ENCODE assay signal across 22 mouse cellular contexts in the genomic region with DNA sequence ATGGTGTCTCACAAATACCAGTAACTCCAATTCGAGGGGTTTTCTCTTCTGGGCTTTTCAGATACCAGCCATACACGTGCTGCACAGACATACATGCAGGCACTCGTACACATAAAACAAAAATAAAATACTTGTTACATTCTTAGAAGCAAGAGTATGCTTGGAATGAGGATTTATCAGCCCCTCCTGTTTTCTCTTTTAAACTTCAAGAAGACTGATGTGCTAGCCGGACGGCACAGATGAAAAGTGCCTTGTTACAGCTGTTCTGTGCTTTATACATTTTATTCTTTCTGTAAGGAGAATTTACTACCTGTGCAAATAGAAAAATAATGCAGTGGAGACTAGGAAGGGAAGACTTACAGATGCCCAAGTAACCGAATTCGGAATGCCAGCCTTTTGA. TPM values are rescaled to one million over a fixed set of nuclear protein-coding genes. Genes with fewer than 3 reads are reported as not detected.
DNase-seq lines count a peak whose midpoint lies in the region; ATAC-seq and TF ChIP-seq lines count a peak whose summit lies in the region.
"Had no signal": no experiment of that assay in that cellular context is flagged by ENCODE, and none has a peak within 500 bp of the region (broad histone marks: within the 10 kb centered on the region; RNA-seq: fewer than 3 reads in every experiment).

No protein-coding gene starts in this region.

- no peak for ATAC-seq in embryonic facial prominence, embryonic 14.5 days (ENCODE audit: low read depth)
- ATAC-seq in heart, embryonic 15.5 days (replicated peaks; ENCODE audit: insufficient number of reproducible peaks, insufficient read depth, low FRiP score, low read depth): no peak
- no peak for ATAC-seq in limb, embryonic 12.5 days (ENCODE audit: insufficient number of reproducible peaks, insufficient read depth, low FRiP score, low TSS enrichment, low read depth)
- ATAC-seq in intestine, postnatal 0 days: no peak
- ATAC-seq: inflammation-experienced regulatory T-cells, adult 6 months had no signal

- H3K4me2 ChIP-seq in embryonic facial prominence, embryonic 14.5 days (ENCODE audit: low read depth, low read length): no peak overlapping the region
- H3K4me2 ChIP-seq in heart, embryonic 15.5 days: 0 out of 2 replicates have a peak overlapping the region, but pooled peaks have one; percentile 25
- H3K4me2 ChIP-seq in limb, embryonic 12.5 days: no peak overlapping the region
- H3K4me2 ChIP-seq in intestine, postnatal 0 days (replicated peaks; ENCODE audit: low read depth): no peak overlapping the region
- H3K4me2 ChIP-seq: hindbrain, embryonic 14.5 days; liver, embryonic 15.5 days; midbrain, embryonic 13.5 days had no signal

- WGBS in embryonic facial prominence, embryonic 14.5 days: 52% methylated on average over 7 of the region's 7 CpGs
- WGBS in embryonic facial prominence, embryonic 10.5 days: 82% methylated on average over 7 of the region's 7 CpGs
- WGBS in heart, embryonic 15.5 days: 32% methylated on average over 7 of the region's 7 CpGs
- WGBS in limb, embryonic 12.5 days: 53% methylated on average over 7 of the region's 7 CpGs
- 76% methylated on average over 7 of the region's 7 CpGs for WGBS in limb, embryonic 10.5 days
- WGBS in intestine, postnatal 0 days: 51% methylated on average over 7 of the region's 7 CpGs

- no peak overlapping the region for H3K9ac ChIP-seq in embryonic facial prominence, embryonic 14.5 days (ENCODE audit: low read depth, low read length)
- H3K9ac ChIP-seq in heart, embryonic 15.5 days: no peak overlapping the region
- no peak overlapping the region for H3K9ac ChIP-seq in limb, embryonic 12.5 days (replicated peaks)
- H3K9ac ChIP-seq in intestine, postnatal 0 days (ENCODE audit: low read depth, low read length): no peak overlapping the region
- H3K9ac ChIP-seq: forebrain, postnatal 0 days; hindbrain, embryonic 14.5 days; liver, embryonic 15.5 days; midbrain, embryonic 13.5 days had no signal

- peaks cover 11% of the 10 kb centered on the region; the same call in 1 of the 2 replicates for H3K4me1 ChIP-seq in embryonic facial prominence, embryonic 14.5 days (ENCODE audit: control insufficient read depth, insufficient read depth, low read length)
- H3K4me1 ChIP-seq in embryonic facial prominence, embryonic 10.5 days: peaks cover 11% of the 10 kb centered on the region
- H3K4me1 ChIP-seq in heart, embryonic 15.5 days (replicated peaks): peaks cover 38% of the 10 kb centered on the region
- peaks cover 8% of the 10 kb centered on the region; the same call in 1 of the 2 replicates for H3K4me1 ChIP-seq in limb, embryonic 12.5 days (replicated peaks)
- peaks cover 9% of the 10 kb centered on the region for H3K4me1 ChIP-seq in limb, embryonic 10.5 days
- H3K4me1 ChIP-seq in intestine, postnatal 0 days (replicated peaks; ENCODE audit: control insufficient read depth, insufficient read depth, low read length): peaks cover 11% of the 10 kb centered on the region; the same call in 1 of the 2 replicates

- peak; percentile 34 for DNase-seq in embryonic facial prominence, embryonic 14.5 days (ENCODE audit: low spot score)
- no peak for DNase-seq in embryonic facial prominence, embryonic 10.5 days (ENCODE audit: low spot score)
- no peak for DNase-seq in heart, adult 18-20 months
- no peak for DNase-seq in limb, embryonic 10.5 days (ENCODE audit: low spot score)
- peak; percentile 16 for DNase-seq in forelimb bud, embryonic 11.5 days (ENCODE audit: low read depth, low spot score)
- DNase-seq: adrenal gland, postnatal 10 days; forebrain, postnatal 0 days; gastrocnemius, postnatal 36 days; heart, postnatal 4 days; kidney, adult 2 months; kidney, postnatal 36 days; liver; lung, postnatal 14 days; right cerebral cortex, postnatal 14 days had no signal

- H3K9me3 ChIP-seq in embryonic facial prominence, embryonic 14.5 days (ENCODE audit: control insufficient read depth, low read length): no peaks in the 10 kb centered on the region
- peaks cover 4% of the 10 kb centered on the region; the same call in 1 of the 2 replicates for H3K9me3 ChIP-seq in embryonic facial prominence, embryonic 10.5 days
- H3K9me3 ChIP-seq in heart, embryonic 15.5 days (replicated peaks): no peaks in the 10 kb centered on the region
- H3K9me3 ChIP-seq in limb, embryonic 12.5 days: peaks cover 4% of the 10 kb centered on the region; the same call in 1 of the 2 replicates
- no peaks in the 10 kb centered on the region for H3K9me3 ChIP-seq in limb, embryonic 10.5 days (replicated peaks)
- no peaks in the 10 kb centered on the region for H3K9me3 ChIP-seq in intestine, postnatal 0 days (ENCODE audit: control insufficient read depth)
- H3K9me3 ChIP-seq: liver, embryonic 15.5 days; midbrain, embryonic 13.5 days had no signal

- 0 out of 2 replicates have a peak, but pooled peaks cover 5% of the 10 kb centered on the region for H3K36me3 ChIP-seq in embryonic facial prominence, embryonic 14.5 days (ENCODE audit: control insufficient read depth, insufficient read depth, low read length)
- H3K36me3 ChIP-seq in embryonic facial prominence, embryonic 10.5 days (replicated peaks): peaks cover 8% of the 10 kb centered on the region
- H3K36me3 ChIP-seq in heart, embryonic 15.5 days: peaks cover 4% of the 10 kb centered on the region
- H3K36me3 ChIP-seq in limb, embryonic 12.5 days: 0 out of 2 replicates have a peak, but pooled peaks cover 4% of the 10 kb centered on the region
- H3K36me3 ChIP-seq in limb, embryonic 10.5 days: peaks cover 5% of the 10 kb centered on the region
- no peaks in the 10 kb centered on the region for H3K36me3 ChIP-seq in intestine, postnatal 0 days (ENCODE audit: control insufficient read depth, insufficient read depth)
- H3K36me3 ChIP-seq: midbrain, embryonic 13.5 days had no signal

- no peak overlapping the region for H3K4me3 ChIP-seq in embryonic facial prominence, embryonic 14.5 days (ENCODE audit: low read depth, low read length)
- H3K4me3 ChIP-seq in embryonic facial prominence, embryonic 10.5 days: no peak overlapping the region
- no peak overlapping the region for H3K4me3 ChIP-seq in heart, embryonic 15.5 days
- no peak overlapping the region for H3K4me3 ChIP-seq in limb, embryonic 12.5 days (replicated peaks)
- no peak overlapping the region for H3K4me3 ChIP-seq in limb, embryonic 10.5 days
- H3K4me3 ChIP-seq in intestine, postnatal 0 days (ENCODE audit: low read depth, low read length): no peak overlapping the region
- H3K4me3 ChIP-seq: forebrain, embryonic 10.5 days; liver, embryonic 15.5 days; midbrain, embryonic 13.5 days had no signal

- TF ChIP-seq CTCF in intestine, postnatal 0 days (IDR thresholded peaks at IDR 0.05; ENCODE audit: low read depth): no peak

- H3K27ac ChIP-seq in embryonic facial prominence, embryonic 14.5 days (replicated peaks; ENCODE audit: low read depth, low read length): no peak overlapping the region; the same call in 1 of the 2 replicates
- no peak overlapping the region for H3K27ac ChIP-seq in embryonic facial prominence, embryonic 10.5 days (replicated peaks)
- H3K27ac ChIP-seq in heart, embryonic 15.5 days: peak overlapping the region; percentile 46
- H3K27ac ChIP-seq in limb, embryonic 12.5 days: peak overlapping the region; percentile 9; the same call in 1 of the 2 replicates
- no peak overlapping the region for H3K27ac ChIP-seq in limb, embryonic 10.5 days
- no peak overlapping the region for H3K27ac ChIP-seq in intestine, postnatal 0 days (ENCODE audit: low read depth, low read length)
- H3K27ac ChIP-seq: hindbrain, embryonic 14.5 days; liver, embryonic 15.5 days; midbrain, embryonic 13.5 days had no signal

- no peaks in the 10 kb centered on the region for H3K27me3 ChIP-seq in embryonic facial prominence, embryonic 14.5 days (replicated peaks; ENCODE audit: control insufficient read depth, insufficient read depth, low read length)
- H3K27me3 ChIP-seq in embryonic facial prominence, embryonic 10.5 days (replicated peaks; ENCODE audit: low read depth, poor library complexity, severe bottlenecking): no peaks in the 10 kb centered on the region
- H3K27me3 ChIP-seq in heart, embryonic 15.5 days: no peaks in the 10 kb centered on the region
- H3K27me3 ChIP-seq in limb, embryonic 12.5 days: no peaks in the 10 kb centered on the region
- no peaks in the 10 kb centered on the region for H3K27me3 ChIP-seq in limb, embryonic 10.5 days (ENCODE audit: low read depth, poor library complexity, severe bottlenecking)
- no peaks in the 10 kb centered on the region for H3K27me3 ChIP-seq in intestine, postnatal 0 days (replicated peaks; ENCODE audit: control insufficient read depth, insufficient read depth, low read length)
- H3K27me3 ChIP-seq: liver, embryonic 15.5 days; midbrain, embryonic 13.5 days had no signal

RNA-seq across cellular contexts. Expression of gene Atp2b1, which starts 15.2 kb away (rescaled TPM):
- 105 and 121 TPM in 2 replicates for polyA plus RNA-seq in embryonic facial prominence, embryonic 14.5 days (2014; fragmentation: Nextera tagmentation; extraction: Ambion mirVana)
- polyA plus RNA-seq in embryonic facial prominence, embryonic 10.5 days (2016; fragmentation: Nextera tagmentation; extraction: Ambion mirVana): 92.3 and 101 TPM in 2 replicates
- polyA plus RNA-seq in heart, embryonic 15.5 days (2015; fragmentation: Nextera tagmentation; extraction: Ambion mirVana): 87.1 and 88.3 TPM in 2 replicates
- 10 to 100 TPM; 61.2 to 61.4 TPM for total RNA-seq in heart, adult 18-20 months (2021)
- 95.9 and 100 TPM in 2 replicates for polyA plus RNA-seq in limb, embryonic 12.5 days (2016; fragmentation: Nextera tagmentation; extraction: Ambion mirVana)
- polyA plus RNA-seq in limb, embryonic 10.5 days (2016; fragmentation: Nextera tagmentation; extraction: Ambion mirVana): 105 and 110 TPM in 2 replicates
- 179 and 193 TPM in 2 replicates for polyA plus RNA-seq in intestine, postnatal 0 days (2015; fragmentation: Nextera tagmentation; extraction: Ambion mirVana)

Comparison
In these comparisons a context has a peak if more than half of its experiments do, and no peak if none do; other contexts are left out.
1. DNase-seq: peak in embryonic facial prominence, embryonic 14.5 days (single experiment) and forelimb bud, embryonic 11.5 days (single experiment); none in embryonic facial prominence, embryonic 10.5 days (single experiment), heart, adult 18-20 months (0 of 2) and limb, embryonic 10.5 days (single experiment).
2. H3K27ac ChIP-seq: peak in heart, embryonic 15.5 days (single experiment) and limb, embryonic 12.5 days (single experiment); none in embryonic facial prominence, embryonic 14.5 days (single experiment), embryonic facial prominence, embryonic 10.5 days (single experiment), limb, embryonic 10.5 days (single experiment) and intestine, postnatal 0 days (single experiment).